ENCODE assay signal across 1 mouse cellular context in genomic region chr4:82915576-82915975, GRCm38 (mm10).
TF ChIP-seq lines count a peak whose summit lies in the region.

No protein-coding gene starts in this region.

TF ChIP-seq in CH12.LX, 34 proteins besides CTCF, POLR2A, EP300 and RAD21 (continued from another document):
- TF ChIP-seq ZC3H11A (IDR thresholded peaks at IDR 0.05; ENCODE audit: low read depth, low read length) (no peak), USF1 (IDR thresholded peaks at IDR 0.05; ENCODE audit: low read depth, low read length) (no peak), MAX (IDR thresholded peaks at IDR 0.05; ENCODE audit: low read length) (no peak), MAFK (IDR thresholded peaks at IDR 0.05; ENCODE audit: insufficient replicate concordance, low read length) (no peak), ZMIZ1 (IDR thresholded peaks at IDR 0.05; ENCODE audit: low read depth, low read length) (no peak), HCFC1 (IDR thresholded peaks at IDR 0.05; ENCODE audit: low read depth, low read length) (no peak)
